Mouse (Mus musculus) limb, embryonic 11.5 days (tissue): Measurements from ENCODE around the gene Sugct. TPM values are rescaled to one million over a fixed set of nuclear protein-coding genes. Genes with fewer than 3 reads are reported as not detected.

Experiments used
- ATAC-seq: fragments of 200-750 bp; cut with Nextera tagmentation; 2 replicates; pipeline ENCODE4 v1.8.0; 2017; ENCODE audit warnings: low read depth; ENCODE audit not compliant: insufficient number of reproducible peaks, low FRiP score, low TSS enrichment
- DNase-seq: peaks from one replicate; pipeline ENCODE4 v3.0.0-alpha.2; 2015; ENCODE audit warnings: low spot score
- H3K27ac ChIP-seq: fragments of 300-500 bp; sonication (generic); replicated peaks from 2 replicates; pipeline ENCODE4 v1.5.1; 2014; ENCODE audit warnings: low read depth, mild to moderate bottlenecking, low read length
- H3K27me3 ChIP-seq: fragments of 300-500 bp; sonication (generic); 2 replicates; pipeline ENCODE4 v1.6.1; 2014; ENCODE audit warnings: mild to moderate bottlenecking, low read length, mixed read lengths; ENCODE audit not compliant: control insufficient read depth, insufficient read depth
- H3K36me3 ChIP-seq: fragments of 300-500 bp; sonication (generic); 2 replicates; pipeline ENCODE4 v1.6.1; 2014; ENCODE audit warnings: mild to moderate bottlenecking, low read length, moderate library complexity, mixed read lengths; ENCODE audit not compliant: control insufficient read depth, insufficient read depth
- H3K4me1 ChIP-seq: fragments of 300-500 bp; sonication (generic); 2 replicates; pipeline ENCODE4 v1.6.1; 2014; ENCODE audit warnings: low read length, mixed read lengths; ENCODE audit not compliant: control insufficient read depth, insufficient read depth
- H3K4me2 ChIP-seq: fragments of 300-500 bp; sonication (generic); 2 replicates; pipeline ENCODE4 v1.6.1; 2014; ENCODE audit warnings: low read depth, mild to moderate bottlenecking, moderate library complexity; ENCODE audit not compliant: severe bottlenecking
- H3K4me3 ChIP-seq: fragments of 300-500 bp; sonication (generic); 2 replicates; pipeline ENCODE4 v1.5.1; 2014; ENCODE audit warnings: low read depth, low read length
- H3K9ac ChIP-seq: fragments of 300-500 bp; sonication (generic); 2 replicates; pipeline ENCODE4 v1.6.1; 2014; ENCODE audit warnings: mild to moderate bottlenecking, low read length
- H3K9me3 ChIP-seq: fragments of 300-500 bp; sonication (generic); 2 replicates; pipeline ENCODE4 v1.6.1; 2016; ENCODE audit warnings: low read length; ENCODE audit not compliant: control insufficient read depth
- WGBS: fragments of 180-500 bp; shearing (Covaris S2); extraction: QIAGEN DNeasy Blood & Tissue Kit; methylation state at CpG from one replicate; pipeline ENCODE4 v1.1.7; 2014; 5-methylcytosine and 5-hydroxymethylcytosine counted together
- polyA plus RNA-seq: library from polyadenylated mRNA; unstranded; fragments of >200 nt; fragmentation: Nextera tagmentation; extraction: Ambion mirVana; gene quantifications from 2 replicates; pipeline ENCODE4 v1.2.1, GENCODE M21; 2014

Sugct gene
- polyA plus RNA-seq, 1 experiment from 2014 or later, result 3.9 TPM

GRCm38 (mm10) chr13:17700090-17700715 lies 4.8 kb upstream of the Sugct start:
- no peak for DNase-seq
- no peak for ATAC-seq
- Histone ChIP-seq H3K27ac (no peak overlapping the region), H3K9ac (no peak overlapping the region), H3K36me3 (no peaks in the 10 kb centered on the region), H3K4me1 (no peaks in the 10 kb centered on the region), H3K27me3 (no peaks in the 10 kb centered on the region), H3K4me2 (no peak overlapping the region), H3K4me3 (no peak overlapping the region), H3K9me3 (no peaks in the 10 kb centered on the region)
- 87% methylated on average over 3 of the region's 3 CpGs for WGBS

GRCm38 (mm10) chr13:17695898-17696580 lies 686 bp upstream of the Sugct start:
- Histone ChIP-seq H3K36me3 (no peaks in the 10 kb centered on the region), H3K4me1 (no peaks in the 10 kb centered on the region), H3K9ac (peak overlapping the region; percentile 91), H3K27ac (no peak overlapping the region), H3K27me3 (no peaks in the 10 kb centered on the region), H3K4me3 (peak overlapping the region; percentile 83), H3K9me3 (no peaks in the 10 kb centered on the region), H3K4me2 (peak overlapping the region; percentile 65)
- WGBS, result 17% methylated on average over 7 of the region's 7 CpGs
- ATAC-seq, result no peak
- DNase-seq, result no peak

GRCm38 (mm10) chr13:17694414-17694813 lies 939 bp downstream of the Sugct start:
- WGBS, result 0% methylated on average over 19 of the region's 25 CpGs

GRCm38 (mm10) chr13:17693816-17694215 lies 1.5 kb downstream of the Sugct start:
- H3K9me3 ChIP-seq, result no peaks in the 10 kb centered on the region
- DNase-seq (no peak), ATAC-seq (no peak)
- H3K4me1 ChIP-seq, result no peaks in the 10 kb centered on the region
- no peaks in the 10 kb centered on the region for H3K36me3 ChIP-seq
- 77% methylated on average over 5 of the region's 5 CpGs for WGBS
- no peak overlapping the region for H3K27ac ChIP-seq
- no peak overlapping the region for H3K9ac ChIP-seq
- H3K4me2 ChIP-seq, result no peak overlapping the region; the same call in 1 of the 2 replicates
- H3K4me3 ChIP-seq, result no peak overlapping the region
- H3K27me3 ChIP-seq, result no peaks in the 10 kb centered on the region

More at GRCm38 (mm10) chr13:17694414-17694813, 939 bp downstream of the Sugct start:
- Histone ChIP-seq H3K4me2 (peak overlapping the region; percentile 51), H3K9ac (peak overlapping the region; percentile 53; the same call in 1 of the 2 replicates), H3K4me1 (no peaks in the 10 kb centered on the region), H3K4me3 (peak overlapping the region; percentile 83), H3K36me3 (no peaks in the 10 kb centered on the region), H3K9me3 (no peaks in the 10 kb centered on the region), H3K27ac (peak overlapping the region; percentile 80; the same call in 1 of the 2 replicates), H3K27me3 (no peaks in the 10 kb centered on the region)
- DNase-seq (no peak), ATAC-seq (peak; percentile 83)

- Histone ChIP-seq H3K9ac (no peak overlapping the region), H3K27ac (no peak overlapping the region), H3K4me3 (no peak overlapping the region), H3K4me2 (no peak overlapping the region), H3K9me3 (no peaks in the 10 kb centered on the region), H3K27me3 (no peaks in the 10 kb centered on the region), H3K36me3 (no peaks in the 10 kb centered on the region), H3K4me1 (no peaks in the 10 kb centered on the region)
- DNase-seq (no peak), ATAC-seq (no peak)
- WGBS, result 73% methylated on average over 1 of the region's 1 CpGs
These were observed 3.9 kb downstream of the Sugct start for GRCm38 (mm10) chr13:17691436-17691835.

- ATAC-seq (no peak), DNase-seq (no peak)
- H3K27me3 ChIP-seq, result no peaks in the 10 kb centered on the region
- H3K27ac ChIP-seq, result no peak overlapping the region
- no peaks in the 10 kb centered on the region for H3K9me3 ChIP-seq
- H3K4me1 ChIP-seq, result no peaks in the 10 kb centered on the region
- no peaks in the 10 kb centered on the region for H3K36me3 ChIP-seq
- H3K9ac ChIP-seq, result no peak overlapping the region
- H3K4me2 ChIP-seq, result no peak overlapping the region
- no peak overlapping the region for H3K4me3 ChIP-seq
These were observed 4.7 kb downstream of the Sugct start for GRCm38 (mm10) chr13:17690686-17691085.

- no peaks in the 10 kb centered on the region for H3K9me3 ChIP-seq
- H3K9ac ChIP-seq, result no peak overlapping the region
- no peaks in the 10 kb centered on the region for H3K4me1 ChIP-seq
- no peak overlapping the region for H3K4me2 ChIP-seq
- DNase-seq, result no peak
- no peaks in the 10 kb centered on the region for H3K36me3 ChIP-seq
- no peak overlapping the region for H3K4me3 ChIP-seq
- H3K27ac ChIP-seq, result no peak overlapping the region
- no peak for ATAC-seq
- H3K27me3 ChIP-seq, result no peaks in the 10 kb centered on the region
These were observed 5.9 kb downstream of the Sugct start for GRCm38 (mm10) chr13:17689461-17689860.

GRCm38 (mm10) chr13:17671122-17671521 lies 24.2 kb downstream of the Sugct start:
- H3K27me3 ChIP-seq, result no peaks in the 10 kb centered on the region
- no peak overlapping the region for H3K4me2 ChIP-seq
- no peaks in the 10 kb centered on the region for H3K36me3 ChIP-seq
- H3K4me3 ChIP-seq, result no peak overlapping the region
- no peak overlapping the region for H3K27ac ChIP-seq
- DNase-seq (no peak), ATAC-seq (no peak)
- 89% methylated on average over 1 of the region's 1 CpGs for WGBS
- H3K9ac ChIP-seq, result no peak overlapping the region
- no peaks in the 10 kb centered on the region for H3K9me3 ChIP-seq
- H3K4me1 ChIP-seq, result no peaks in the 10 kb centered on the region
